Mouse (Mus musculus) hindbrain, embryonic 14.5 days (tissue): Measurements from ENCODE around the gene Crybb1. TPM values are rescaled to one million over a fixed set of nuclear protein-coding genes. Genes with fewer than 3 reads are reported as not detected.

ENCODE experiments used
- ATAC-seq: fragments of 200-750 bp; cut with Nextera tagmentation; 2 replicates; pipeline ENCODE4 v1.8.0; 2017; ENCODE audit warnings: moderate number of reproducible peaks, mild to moderate bottlenecking, moderate TSS enrichment, moderate library complexity; ENCODE audit not compliant: low FRiP score
- DNase-seq: peaks from one replicate; pipeline ENCODE4 v3.0.0-alpha.2; 2015; ENCODE audit warnings: low spot score
- H3K27ac ChIP-seq: fragments of 300-500 bp; sonication (generic); 2 replicates; pipeline ENCODE4 v1.5.1; 2014; ENCODE audit warnings: mild to moderate bottlenecking, moderate library complexity
- H3K27me3 ChIP-seq: fragments of 300-500 bp; sonication (generic); 2 replicates; pipeline ENCODE4 v1.6.1; 2014; ENCODE audit warnings: mild to moderate bottlenecking, low read length, mixed read lengths; ENCODE audit not compliant: control insufficient read depth, insufficient read depth
- H3K36me3 ChIP-seq: fragments of 300-500 bp; sonication (generic); replicated peaks from 2 replicates; pipeline ENCODE4 v1.6.1; 2014; ENCODE audit not compliant: control insufficient read depth, insufficient read depth
- H3K4me1 ChIP-seq: fragments of 300-500 bp; sonication (generic); replicated peaks from 2 replicates; pipeline ENCODE4 v1.6.1; 2014; ENCODE audit warnings: antibody characterized with exemption, low read length, mixed read lengths; ENCODE audit not compliant: control insufficient read depth, insufficient read depth
- H3K4me2 ChIP-seq: fragments of 300-500 bp; sonication (generic); replicated peaks from 2 replicates; pipeline ENCODE4 v1.6.1; 2014; ENCODE audit warnings: mild to moderate bottlenecking, moderate library complexity
- H3K4me3 ChIP-seq: fragments of 300-500 bp; sonication (generic); replicated peaks from 2 replicates; pipeline ENCODE4 v1.5.1; 2014; ENCODE audit warnings: mild to moderate bottlenecking, low read length
- H3K9ac ChIP-seq: fragments of 300-500 bp; sonication (generic); 2 replicates; pipeline ENCODE4 v1.6.1; 2014
- H3K9me3 ChIP-seq: fragments of 300-500 bp; sonication (generic); 2 replicates; pipeline ENCODE4 v1.6.1; 2016; ENCODE audit warnings: low read length; ENCODE audit not compliant: control insufficient read depth
- WGBS: fragments of 180-500 bp; shearing (Covaris S2); extraction: QIAGEN DNeasy Blood & Tissue Kit; methylation state at CpG from one replicate; pipeline ENCODE4 v1.1.7; 2014; 5-methylcytosine and 5-hydroxymethylcytosine counted together
- polyA plus RNA-seq: library from polyadenylated mRNA; unstranded; fragments of >200 nt; fragmentation: Nextera tagmentation; extraction: Ambion mirVana; gene quantifications from 2 replicates; pipeline ENCODE4 v1.2.1, GENCODE M21; 2014

Crybb1 gene
- polyA plus RNA-seq, 1 experiment from 2014 or later, result 3.9 TPM

GRCm38 (mm10) chr5:112256457-112256856 lies 842 bp downstream of the Crybb1 start:
- no peak for DNase-seq
- ATAC-seq, result no peak

GRCm38 (mm10) chr5:112257896-112258295 lies 2.3 kb downstream of the Crybb1 start:
- Histone ChIP-seq H3K4me1 (no peaks in the 10 kb centered on the region), H3K4me3 (no peak overlapping the region), H3K4me2 (no peak overlapping the region), H3K9me3 (no peaks in the 10 kb centered on the region), H3K27me3 (no peaks in the 10 kb centered on the region), H3K9ac (no peak overlapping the region), H3K36me3 (no peaks in the 10 kb centered on the region), H3K27ac (no peak overlapping the region)
- ATAC-seq (no peak), DNase-seq (no peak)
- WGBS, result 86% methylated on average over 3 of the region's 3 CpGs

More at GRCm38 (mm10) chr5:112256457-112256856, 842 bp downstream of the Crybb1 start:
- H3K4me2 ChIP-seq, result no peak overlapping the region
- H3K9ac ChIP-seq, result no peak overlapping the region
- WGBS, result 77% methylated on average over 9 of the region's 9 CpGs
- H3K4me1 ChIP-seq, result no peaks in the 10 kb centered on the region
- H3K4me3 ChIP-seq, result no peak overlapping the region
- no peaks in the 10 kb centered on the region for H3K9me3 ChIP-seq
- no peaks in the 10 kb centered on the region for H3K36me3 ChIP-seq
- no peaks in the 10 kb centered on the region for H3K27me3 ChIP-seq
- H3K27ac ChIP-seq, result no peak overlapping the region

GRCm38 (mm10) chr5:112259862-112260650 lies 4.4 kb downstream of the Crybb1 start:
- 92% methylated on average over 16 of the region's 16 CpGs for WGBS
- H3K4me2 ChIP-seq, result no peak overlapping the region
- no peaks in the 10 kb centered on the region for H3K4me1 ChIP-seq
- H3K9ac ChIP-seq, result no peak overlapping the region
- H3K4me3 ChIP-seq, result no peak overlapping the region
- DNase-seq (no peak), ATAC-seq (no peak)
- no peaks in the 10 kb centered on the region for H3K9me3 ChIP-seq
- H3K36me3 ChIP-seq, result no peaks in the 10 kb centered on the region
- H3K27ac ChIP-seq, result no peak overlapping the region
- no peaks in the 10 kb centered on the region for H3K27me3 ChIP-seq

- Histone ChIP-seq H3K27me3 (no peaks in the 10 kb centered on the region), H3K9me3 (no peaks in the 10 kb centered on the region), H3K4me1 (no peaks in the 10 kb centered on the region), H3K4me2 (no peak overlapping the region), H3K27ac (no peak overlapping the region), H3K4me3 (no peak overlapping the region), H3K9ac (no peak overlapping the region), H3K36me3 (no peaks in the 10 kb centered on the region)
- DNase-seq, result no peak
- no peak for ATAC-seq
- 86% methylated on average over 3 of the region's 3 CpGs for WGBS
Observed at GRCm38 (mm10) chr5:112260818-112261217, 5.2 kb downstream of the Crybb1 start.

- Histone ChIP-seq H3K9ac (no peak overlapping the region), H3K4me2 (no peak overlapping the region), H3K4me1 (no peaks in the 10 kb centered on the region), H3K36me3 (no peaks in the 10 kb centered on the region), H3K4me3 (no peak overlapping the region), H3K27me3 (no peaks in the 10 kb centered on the region), H3K27ac (no peak overlapping the region), H3K9me3 (no peaks in the 10 kb centered on the region)
- DNase-seq, result no peak
- 91% methylated on average over 7 of the region's 7 CpGs for WGBS
- ATAC-seq, result no peak
Observed at GRCm38 (mm10) chr5:112264099-112264498, 8.5 kb downstream of the Crybb1 start.

GRCm38 (mm10) chr5:112265110-112265509 lies 9.5 kb downstream of the Crybb1 start:
- Histone ChIP-seq H3K27me3 (no peaks in the 10 kb centered on the region), H3K4me3 (no peak overlapping the region), H3K9me3 (no peaks in the 10 kb centered on the region), H3K27ac (no peak overlapping the region), H3K9ac (no peak overlapping the region), H3K36me3 (no peaks in the 10 kb centered on the region), H3K4me2 (no peak overlapping the region), H3K4me1 (no peaks in the 10 kb centered on the region)
- no peak for DNase-seq
- 87% methylated on average over 5 of the region's 5 CpGs for WGBS
- ATAC-seq, result no peak

GRCm38 (mm10) chr5:112265515-112265914 lies 9.9 kb downstream of the Crybb1 start:
- Histone ChIP-seq H3K9ac (no peak overlapping the region), H3K4me3 (no peak overlapping the region), H3K27ac (no peak overlapping the region), H3K4me1 (peaks cover 4% of the 10 kb centered on the region; the same call in 1 of the 2 replicates), H3K27me3 (no peaks in the 10 kb centered on the region), H3K36me3 (no peaks in the 10 kb centered on the region), H3K4me2 (no peak overlapping the region), H3K9me3 (no peaks in the 10 kb centered on the region)
- WGBS, result 10% methylated on average over 10 of the region's 10 CpGs
- ATAC-seq (no peak), DNase-seq (no peak)

- Histone ChIP-seq H3K27ac (no peak overlapping the region), H3K4me2 (no peak overlapping the region), H3K36me3 (no peaks in the 10 kb centered on the region), H3K9ac (no peak overlapping the region), H3K4me1 (peaks cover 10% of the 10 kb centered on the region; the same call in 1 of the 2 replicates), H3K4me3 (no peak overlapping the region), H3K27me3 (no peaks in the 10 kb centered on the region), H3K9me3 (no peaks in the 10 kb centered on the region)
- 69% methylated on average over 9 of the region's 9 CpGs for WGBS
- DNase-seq, result no peak
- ATAC-seq, result no peak
Observed at GRCm38 (mm10) chr5:112266011-112266777, 10.6 kb downstream of the Crybb1 start.

- Histone ChIP-seq H3K27me3 (no peaks in the 10 kb centered on the region), H3K9me3 (no peaks in the 10 kb centered on the region), H3K9ac (peak overlapping the region; percentile 48; the same call in 1 of the 2 replicates), H3K27ac (peak overlapping the region; percentile 44), H3K4me1 (peaks cover 12% of the 10 kb centered on the region; the same call in 1 of the 2 replicates), H3K4me3 (no peak overlapping the region), H3K4me2 (peak overlapping the region; percentile 34), H3K36me3 (no peaks in the 10 kb centered on the region)
- ATAC-seq (0 out of 2 replicates have a peak, but pooled peaks have one; percentile 55), DNase-seq (peak; percentile 57)
- WGBS, result 21% methylated on average over 24 of the region's 24 CpGs
Observed at GRCm38 (mm10) chr5:112270764-112271541, 15.3 kb downstream of the Crybb1 start.
